Mouse (Mus musculus) G1E (cell line): ENCODE measurements around the gene Egf.

Source experiments
- CTCF ChIP-seq: IDR thresholded peaks from 2 replicates; pipeline ENCODE4 v1.5.1; 2012; ENCODE audit warnings: low read depth, low read length, inconsistent platforms, mixed read lengths
- GATA1 ChIP-seq: IDR thresholded peaks from 2 replicates; pipeline ENCODE4 v1.6.1; 2012; ENCODE audit warnings: borderline replicate concordance, low read length, inconsistent platforms, mixed read lengths
- GATA2 ChIP-seq: IDR thresholded peaks from 2 replicates; pipeline ENCODE4 v1.6.1; 2012; ENCODE audit warnings: low read depth, low read length, inconsistent platforms, borderline replicate concordance
- POLR2AphosphoS5 ChIP-seq: IDR thresholded peaks from 2 replicates; pipeline ENCODE4 v1.6.1; 2012; ENCODE audit warnings: low read depth, low read length, inconsistent platforms; ENCODE audit not compliant: insufficient replicate concordance
- TAL1 ChIP-seq: conservative IDR thresholded peaks from 2 replicates; pipeline ENCODE4 v1.6.1; 2012; ENCODE audit warnings: low read depth, low read length, inconsistent platforms, mixed read lengths

DNA sequence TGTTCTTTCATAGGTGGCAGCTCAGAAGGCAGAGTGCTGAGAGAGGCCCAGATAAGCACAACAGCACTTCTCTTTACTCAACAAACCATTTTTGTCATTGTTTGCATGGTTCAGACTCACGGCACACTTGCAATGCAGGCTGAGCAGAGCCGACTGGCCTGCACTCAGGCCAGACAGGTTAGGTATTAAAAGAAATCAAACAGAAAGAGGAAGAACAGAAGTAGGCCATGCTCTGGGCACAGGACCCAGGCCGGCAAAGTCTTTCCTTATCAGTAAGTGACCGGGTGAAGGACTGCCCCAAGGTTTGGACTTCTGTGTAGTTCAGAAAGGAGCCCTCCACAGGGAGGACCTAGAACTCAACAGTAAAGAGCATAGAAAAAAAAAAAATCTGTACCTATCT, 73.3 kb downstream of the Egf start:
- TF ChIP-seq CTCF (no peak), TAL1 (no peak), GATA1 (no peak), POLR2AphosphoS5 (no peak), GATA2 (no peak)
